Mouse (Mus musculus) thymus, adult 18-20 months (tissue): ENCODE measurements at regions not wholly inside any gene's neighbourhood (a gene's known extent, or its start where the extent isn't known, plus 50 kb on each side); places are given as distances from the start of the nearest gene placed in this dataset.

ENCODE experiments used
- DNase-seq, 2 experiments: peaks; one replicate each; pipeline ENCODE4 v3.0.0; 2022; ENCODE audit warnings: mixed read lengths in 2 of 2

DNA sequence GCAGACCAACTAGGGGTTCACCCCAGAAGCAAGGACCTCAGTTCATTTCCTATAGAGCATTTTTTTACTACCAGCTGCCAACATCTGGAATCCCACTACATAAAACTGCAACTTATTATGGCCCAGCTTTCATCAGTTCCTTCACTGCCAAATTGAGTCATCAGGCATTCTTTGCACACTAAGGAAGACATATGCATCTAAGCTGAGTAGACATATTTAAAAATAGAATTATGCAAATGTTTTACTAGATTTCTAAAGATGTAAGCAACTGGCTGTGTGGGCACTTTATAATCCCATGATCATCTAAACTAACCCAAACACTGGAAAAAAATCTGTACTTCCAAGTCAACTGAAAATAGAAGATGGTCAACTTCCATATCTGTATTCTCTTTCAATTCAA lies 415.9 kb upstream of the Rarb start:
- no peak for DNase-seq

DNA sequence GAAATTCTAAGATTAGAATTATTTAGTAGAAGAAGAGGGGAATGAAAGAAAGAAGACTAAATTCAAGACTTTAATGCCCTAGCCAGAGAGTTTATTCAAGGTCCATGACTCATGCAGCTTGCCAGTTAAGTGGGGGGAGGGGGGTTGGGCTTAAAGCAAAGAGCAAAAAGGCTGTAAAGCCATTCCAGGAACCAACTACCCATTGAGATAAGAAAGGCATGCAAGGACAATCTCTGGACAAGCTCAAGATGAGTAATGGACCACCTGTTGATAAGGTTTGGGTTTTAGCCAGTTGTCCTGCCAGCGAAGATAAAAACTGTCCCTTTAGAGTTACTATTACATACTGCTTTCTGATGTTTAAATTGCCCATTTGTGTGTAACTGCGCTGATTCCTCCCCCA lies 392.5 kb upstream of the Rarb start:
- no peak for DNase-seq

DNA sequence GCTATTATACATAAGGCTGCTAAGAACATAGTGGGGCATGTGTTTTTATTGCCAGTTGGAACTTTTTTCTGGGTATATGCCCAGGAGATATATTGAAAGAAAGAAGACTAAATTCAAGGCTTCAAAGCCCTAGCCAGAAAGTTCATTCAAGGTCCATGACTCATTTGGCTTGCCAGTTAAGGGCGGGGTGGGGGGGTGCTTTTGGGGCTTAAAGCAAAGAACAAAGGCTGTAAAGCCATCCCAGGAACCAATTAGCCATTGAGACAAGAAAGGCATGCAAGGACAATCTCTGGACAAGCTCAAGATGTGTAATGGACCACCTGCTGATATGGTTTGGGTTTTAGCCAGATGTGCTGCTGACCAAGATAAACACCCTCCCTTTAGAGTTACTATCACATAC lies 386.7 kb upstream of the Rarb start:
- no peak for DNase-seq

DNA sequence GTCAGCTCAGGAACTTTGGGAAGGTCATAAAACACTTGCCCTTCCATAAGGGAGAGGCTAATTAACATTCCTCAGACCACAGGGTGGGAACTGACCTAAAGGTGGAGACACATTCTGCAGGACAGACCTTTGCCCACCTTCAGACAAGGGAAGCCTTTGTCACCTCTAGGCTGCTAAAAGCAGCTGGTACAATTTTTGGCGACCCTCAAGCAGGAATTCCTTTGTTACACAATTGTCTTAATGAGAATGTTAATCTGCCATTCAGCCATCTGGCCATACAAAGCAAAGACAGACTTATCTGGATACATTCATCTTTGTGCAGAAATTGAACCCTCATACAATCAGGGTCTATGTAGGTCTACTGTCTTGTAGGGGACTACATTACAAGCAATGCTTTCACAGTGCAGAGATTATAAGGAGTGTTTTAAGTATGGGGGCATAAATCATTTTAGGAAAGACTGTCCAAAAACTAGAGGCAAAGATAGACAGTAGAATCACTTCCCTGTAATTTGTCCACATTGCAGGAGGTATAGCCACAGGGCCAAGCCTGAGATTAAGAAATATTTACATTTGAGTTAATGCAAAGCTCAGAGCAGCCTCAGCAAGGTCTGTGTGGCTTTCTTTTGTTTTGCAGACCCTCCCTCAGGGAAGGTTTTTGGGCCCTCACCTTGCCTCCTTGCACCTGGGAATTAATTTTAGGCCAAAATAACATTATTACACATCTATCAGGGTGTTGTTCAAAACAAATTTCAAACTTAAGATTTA lies 384.5 kb upstream of the Rarb start:
- no peak for DNase-seq

DNA sequence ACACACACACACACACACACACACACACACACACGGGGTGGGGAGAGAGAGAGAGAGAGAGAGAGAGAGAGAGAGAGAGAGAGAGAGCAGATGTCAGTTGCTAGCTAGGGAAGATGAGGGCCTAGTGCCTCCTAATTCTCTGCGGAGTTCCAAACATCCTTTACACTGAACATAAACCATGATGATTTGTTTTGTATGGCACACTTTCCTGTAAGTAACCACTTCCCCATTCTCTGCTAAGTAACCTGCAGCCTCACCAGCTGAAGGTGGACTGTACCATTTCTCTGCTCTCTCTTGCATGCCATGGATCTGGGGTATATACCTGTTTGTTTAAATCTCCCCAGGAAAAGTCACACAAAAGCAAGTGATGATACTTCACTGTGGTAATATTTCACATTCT lies 374.0 kb upstream of the Rarb start:
- no peak for DNase-seq

DNA sequence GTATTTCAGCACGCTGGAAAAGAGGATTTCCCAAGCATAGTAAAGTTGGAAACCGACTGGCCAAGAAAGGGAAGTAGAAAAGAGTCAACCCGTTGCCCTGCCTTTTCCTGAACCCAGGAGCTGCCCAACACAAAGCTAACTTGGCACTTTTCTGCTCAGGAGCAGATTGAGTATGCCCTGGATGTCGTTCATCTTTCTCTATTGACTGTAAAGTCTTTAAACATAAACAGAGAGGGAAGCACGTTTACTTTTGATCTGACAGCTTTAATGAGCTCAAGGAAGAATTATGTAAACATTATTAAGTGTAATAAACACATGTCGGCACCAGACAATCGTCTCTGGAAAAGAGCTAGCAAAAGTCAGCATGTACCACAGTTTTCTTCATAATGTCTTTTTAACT lies 354.3 kb upstream of the Rarb start:
- no peak for DNase-seq

DNA sequence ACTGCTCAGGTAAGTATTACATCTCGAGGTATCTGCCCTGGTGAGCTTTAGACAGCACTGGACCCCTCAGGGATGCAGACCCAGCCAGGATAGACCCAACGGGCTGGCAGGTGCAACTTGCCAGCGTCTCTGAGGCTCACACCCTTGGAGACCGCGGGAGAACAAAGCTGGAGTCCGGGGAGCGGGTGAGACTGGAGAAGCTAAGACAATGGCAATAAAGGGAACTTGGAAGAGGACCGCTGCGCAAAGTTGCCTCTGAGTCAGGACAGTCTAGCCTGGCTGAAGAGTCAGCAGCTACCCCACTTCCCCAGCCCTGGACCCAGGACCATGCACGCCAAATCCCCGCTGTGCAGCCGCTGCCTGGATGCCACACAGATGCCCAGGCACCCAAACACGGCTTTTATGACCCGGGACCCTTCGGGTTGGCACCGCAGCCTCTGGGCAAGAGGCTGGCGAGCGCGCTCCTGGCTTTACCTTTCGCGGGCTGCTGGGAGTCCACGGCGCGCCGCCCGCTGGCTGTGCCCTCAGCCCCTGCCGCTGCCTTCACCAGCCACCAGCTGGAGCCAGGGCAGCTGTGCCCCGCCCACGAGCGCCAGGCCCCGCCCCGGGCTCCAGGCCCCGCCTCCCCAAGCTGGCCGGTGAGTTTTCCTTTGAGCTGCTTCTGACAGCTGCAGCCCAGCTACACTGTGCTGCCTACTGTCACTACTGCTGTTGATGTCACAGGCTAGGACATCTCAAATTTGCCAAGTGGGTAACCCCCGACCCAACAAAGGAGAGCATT lies 353.6 kb upstream of the Rarb start:
- peak in 1 of 2 experiments; percentile 10 for DNase-seq

DNA sequence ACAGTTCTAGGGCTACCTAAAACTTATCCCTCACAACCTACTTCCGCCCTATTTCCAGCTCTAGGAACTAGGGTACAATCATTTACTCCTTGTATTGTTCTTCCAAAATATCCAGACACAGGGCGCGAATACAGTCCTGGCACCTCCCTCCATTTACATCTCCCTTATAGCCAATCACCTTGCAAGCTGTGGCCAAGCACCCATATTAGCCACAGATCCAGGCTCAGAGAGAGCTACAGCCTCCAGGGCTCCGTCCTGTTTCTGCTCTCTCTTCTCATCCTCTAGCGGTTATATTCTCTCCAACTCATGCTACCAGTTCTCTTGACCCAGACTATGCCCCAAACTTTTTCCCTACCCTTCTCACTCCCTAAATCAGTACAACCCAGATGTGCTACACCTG lies 352.9 kb upstream of the Rarb start:
- DNase-seq = no peak

DNA sequence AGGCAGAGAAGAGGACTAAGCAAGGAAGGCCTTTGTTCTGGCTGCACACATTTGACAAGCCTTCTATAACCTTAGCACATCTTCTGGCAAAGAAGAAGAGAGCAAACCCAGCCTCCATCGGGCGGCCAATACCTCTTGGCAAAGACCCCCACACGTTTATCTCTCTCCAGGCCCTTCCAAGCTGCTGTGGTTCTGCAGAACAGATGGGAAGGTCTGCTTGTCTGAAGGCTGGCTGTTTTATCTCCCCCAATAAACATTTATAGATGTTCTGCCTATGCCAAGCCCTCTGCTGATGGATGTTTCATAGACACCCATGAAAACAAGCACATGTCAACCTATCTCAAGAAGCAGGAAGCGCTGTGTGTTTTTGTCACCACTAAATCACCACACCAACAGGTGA lies 339.4 kb upstream of the Rarb start:
- DNase-seq = no peak

DNA sequence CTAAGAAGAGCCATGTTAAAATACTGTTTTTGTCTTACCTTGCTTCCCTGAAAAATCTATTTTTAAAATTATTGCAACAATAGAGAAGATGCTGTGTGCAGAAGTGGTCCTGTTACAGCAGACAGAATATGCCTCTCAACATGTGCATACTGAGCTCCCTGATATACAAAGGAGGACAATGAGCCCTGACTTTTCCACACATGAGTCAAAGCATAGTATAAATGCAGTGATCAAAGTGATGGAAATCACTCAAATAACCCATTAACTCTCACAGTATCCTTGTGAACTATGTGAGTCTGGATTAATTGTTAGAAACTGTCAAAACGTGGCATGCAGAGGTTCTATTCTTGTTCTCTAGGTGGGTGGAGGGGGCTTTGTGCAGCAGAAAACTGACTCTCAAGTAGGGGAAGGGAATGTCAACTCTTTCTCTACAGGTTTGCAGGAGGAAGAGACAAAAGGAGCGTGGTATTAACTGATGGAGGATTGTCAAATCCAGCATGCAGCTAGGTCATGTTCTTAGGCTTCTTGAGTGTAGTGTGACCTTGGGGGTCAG lies 337.5 kb upstream of the Rarb start:
- DNase-seq = no peak

DNA sequence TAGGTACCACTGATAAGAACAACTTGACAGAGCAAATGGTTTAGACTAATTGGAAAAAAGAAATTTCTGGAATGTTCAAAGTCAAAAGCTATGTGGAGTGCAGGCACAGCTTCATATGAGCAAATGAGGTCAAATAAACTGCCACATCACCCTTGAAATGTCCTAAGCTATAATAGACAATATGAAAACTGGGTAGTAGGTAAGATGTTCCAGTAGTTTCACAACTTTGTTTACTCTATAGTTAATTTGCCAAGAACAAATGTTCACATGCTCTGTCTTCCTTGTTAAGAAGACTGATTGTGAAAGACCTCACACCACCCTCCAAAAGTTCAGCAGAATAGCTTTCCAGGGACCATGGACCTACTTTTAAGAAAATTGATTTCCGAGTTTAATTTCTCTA lies 301.7 kb upstream of the Rarb start:
- DNase-seq = no peak

DNA sequence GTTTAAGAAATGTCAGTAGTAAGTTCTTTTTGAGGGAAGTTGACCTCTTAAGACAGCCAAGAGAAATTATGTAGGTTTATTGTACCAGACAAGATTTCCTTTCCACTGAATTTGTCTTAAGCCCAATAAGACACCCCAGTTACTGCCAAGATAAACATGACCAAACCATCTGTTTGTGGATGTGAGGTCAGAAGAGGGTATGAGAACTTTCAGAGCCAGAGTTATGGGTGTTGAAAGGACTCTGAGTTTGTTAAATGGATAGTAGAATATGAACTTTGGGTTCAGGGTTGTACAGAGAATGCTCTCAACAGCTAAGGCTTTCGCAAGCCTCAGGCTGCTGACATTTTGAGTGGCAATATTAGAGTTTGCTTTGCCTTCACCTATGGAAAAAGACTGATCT lies 287.7 kb upstream of the Rarb start:
- no peak for DNase-seq

DNA sequence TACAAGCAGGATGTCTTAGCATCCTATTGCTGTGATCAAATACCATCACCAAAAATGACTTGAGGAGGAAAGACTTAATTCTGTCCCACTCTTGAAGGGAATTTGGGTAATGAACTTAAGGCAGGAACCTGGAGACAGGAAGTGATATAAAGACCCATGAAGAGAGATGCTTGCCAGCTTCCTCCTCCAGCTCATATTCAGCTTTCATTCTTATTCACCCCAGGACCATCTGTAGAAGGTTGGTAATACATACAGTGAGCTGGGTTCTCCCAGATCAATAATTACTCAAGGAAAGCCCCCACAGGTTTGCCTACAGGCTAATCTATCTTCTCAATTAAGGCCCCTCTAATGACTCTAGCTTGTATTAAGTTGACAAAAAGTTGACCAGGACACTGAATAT lies 283.5 kb upstream of the Rarb start:
- no peak for DNase-seq

DNA sequence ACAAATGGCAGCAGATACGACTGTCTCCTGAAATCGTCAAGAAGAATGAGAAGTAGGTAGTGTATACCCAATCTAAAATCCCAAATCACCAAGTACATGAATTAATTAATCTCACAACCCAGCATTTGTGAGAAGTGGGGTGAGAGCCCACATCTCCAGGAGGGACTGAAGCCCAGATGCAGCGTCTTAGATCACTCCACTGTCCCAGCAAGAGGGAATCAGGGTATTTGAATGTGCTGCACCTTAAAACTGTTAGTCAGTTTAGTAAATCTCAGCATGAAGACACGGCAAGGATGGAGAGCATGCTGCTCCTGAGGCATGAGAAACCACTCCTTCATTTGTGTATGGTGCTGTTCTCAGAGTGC lies 271.6 kb upstream of the Rarb start:
- no peak for DNase-seq

DNA sequence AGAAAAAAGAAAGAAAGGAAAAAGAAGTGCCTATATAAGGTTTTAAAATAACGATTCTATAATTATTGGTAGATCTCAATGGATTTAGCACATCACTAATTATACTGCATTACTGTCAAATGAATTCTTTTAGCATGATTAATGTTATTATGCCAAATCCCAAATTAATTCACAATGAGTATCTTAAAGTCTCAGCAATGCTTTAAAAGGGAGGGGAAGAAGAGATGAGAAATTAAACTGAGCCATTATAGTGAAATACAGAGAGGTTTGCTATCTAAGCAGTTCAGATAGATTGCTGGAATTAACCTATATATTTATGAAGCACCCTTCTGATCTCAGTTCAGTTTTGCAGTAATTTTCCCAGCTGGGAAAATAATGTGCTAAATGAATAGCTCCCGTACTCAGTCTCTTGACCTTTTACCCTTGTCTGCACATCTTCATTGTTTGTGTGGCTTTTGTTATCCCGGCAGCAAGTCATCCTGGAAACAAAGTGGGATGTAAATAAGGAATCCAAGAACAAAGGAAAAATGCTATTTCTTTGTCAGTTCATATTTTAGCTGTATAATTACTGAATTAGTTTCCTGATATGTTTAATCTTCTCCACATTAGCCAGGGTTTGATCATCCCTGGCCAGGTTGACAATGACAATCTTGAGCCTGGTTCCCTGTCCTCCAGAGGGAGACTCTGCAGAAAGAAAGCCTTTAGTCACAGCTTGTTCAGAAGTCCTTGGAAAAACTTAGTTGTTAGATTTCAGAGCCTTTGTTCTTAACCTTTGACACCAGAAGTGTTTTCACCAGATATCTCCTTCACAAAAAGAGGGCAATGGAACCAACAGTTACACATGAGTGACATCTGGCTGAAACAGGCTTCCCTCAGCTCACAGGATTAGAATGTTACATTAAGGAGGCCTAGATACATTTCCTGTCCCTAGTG lies 270.9 kb upstream of the Rarb start:
- no peak for DNase-seq

DNA sequence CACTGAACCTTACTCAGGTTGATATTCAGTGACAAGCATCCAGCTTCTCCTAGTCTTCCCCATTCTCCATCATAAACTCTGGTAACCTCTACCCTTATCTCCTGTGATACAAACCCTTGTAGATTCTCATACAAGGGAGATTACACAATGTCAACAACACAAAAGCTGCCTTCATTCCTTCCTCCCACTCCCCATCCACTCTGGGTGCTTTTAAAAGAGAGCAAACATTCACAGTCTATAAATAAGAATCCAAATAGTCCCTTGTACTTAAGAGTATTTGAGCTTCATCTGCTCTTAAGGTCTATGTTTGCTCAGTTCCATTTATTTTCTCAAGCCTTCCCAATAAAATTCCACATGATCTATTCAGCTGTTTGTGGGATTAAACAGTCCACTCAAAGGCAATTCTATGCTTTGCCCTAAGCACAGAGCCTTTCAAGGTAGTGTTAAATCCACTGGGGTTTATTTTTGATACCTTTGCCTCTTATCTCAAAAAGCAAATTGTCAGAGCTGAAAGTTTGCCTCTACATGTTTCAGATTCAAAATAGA lies 270.2 kb upstream of the Rarb start:
- DNase-seq = no peak

DNA sequence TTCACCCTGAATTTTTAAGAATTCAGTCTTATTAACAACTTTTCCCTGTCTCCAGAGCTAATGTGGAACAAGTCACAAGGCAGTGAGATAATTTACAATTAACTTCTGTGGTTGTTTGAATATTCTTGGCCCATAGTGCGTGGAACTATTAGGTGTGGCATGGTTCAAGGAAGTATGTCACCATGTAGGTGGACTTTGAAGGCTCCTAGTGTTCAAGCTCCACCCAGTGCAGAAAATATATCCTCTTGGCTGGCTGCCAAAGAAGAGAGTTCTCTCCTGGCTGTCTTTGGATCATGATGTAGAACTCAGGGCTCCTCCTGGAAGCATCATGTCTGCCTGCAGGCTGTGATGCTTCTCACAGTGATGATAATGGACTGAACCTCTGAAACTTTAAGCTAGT lies 268.9 kb upstream of the Rarb start:
- no peak for DNase-seq

DNA sequence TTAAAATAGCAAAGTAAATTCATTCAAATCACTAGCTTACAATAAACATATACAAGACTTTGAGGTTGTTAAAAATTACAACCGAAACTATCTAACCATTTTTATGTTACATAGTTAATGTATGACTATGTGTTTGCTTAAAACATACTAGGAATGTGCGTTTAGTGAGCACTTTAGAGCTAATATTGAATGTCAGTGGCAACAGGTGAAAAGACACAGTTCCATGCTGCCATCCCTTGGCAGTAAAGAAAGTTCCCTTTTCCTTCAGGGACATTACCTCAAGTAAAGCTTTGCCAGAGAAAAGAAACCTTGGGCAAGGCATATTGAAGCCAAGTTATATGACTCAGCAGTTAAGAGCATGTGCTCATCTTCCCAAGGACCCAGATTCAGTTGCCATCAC lies 265.0 kb upstream of the Rarb start:
- DNase-seq = no peak

DNA sequence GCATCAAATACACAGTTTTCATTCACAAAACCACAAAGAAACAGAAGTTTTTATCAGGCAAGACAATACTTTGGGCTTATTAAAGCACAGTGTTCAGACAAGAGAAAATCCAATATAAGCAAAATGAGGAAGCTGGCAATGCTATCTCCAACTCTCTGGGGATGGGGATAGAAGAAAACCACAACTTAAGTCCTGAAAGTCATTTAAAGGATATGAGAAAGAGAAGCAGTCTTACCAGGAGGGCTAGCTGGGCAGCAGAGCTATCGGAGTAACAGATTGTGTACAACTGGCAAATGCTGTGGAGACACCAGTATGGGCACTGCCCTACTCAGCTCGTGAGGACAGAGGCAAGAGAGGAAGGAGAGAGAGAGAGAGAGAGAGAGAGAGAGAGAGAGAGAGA lies 262.9 kb upstream of the Rarb start:
- no peak for DNase-seq

DNA sequence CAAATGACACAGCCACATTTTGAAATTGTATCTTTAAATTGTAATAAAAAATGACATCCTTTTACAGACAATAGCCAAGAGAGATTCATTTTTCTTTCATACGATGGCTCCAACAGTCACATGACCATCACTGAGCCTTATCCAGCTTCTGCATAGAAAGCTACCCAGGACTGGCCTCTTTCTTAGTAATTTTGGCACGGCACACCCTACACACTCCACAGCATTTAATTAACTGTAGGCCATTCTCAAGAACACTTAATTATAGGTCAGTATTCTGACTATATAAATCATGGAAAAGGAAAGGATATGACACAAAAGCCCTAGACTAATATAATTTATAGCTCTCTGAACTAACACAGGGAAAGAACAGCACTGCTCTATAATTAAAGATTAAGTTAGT lies 260.6 kb upstream of the Rarb start:
- no peak for DNase-seq

DNA sequence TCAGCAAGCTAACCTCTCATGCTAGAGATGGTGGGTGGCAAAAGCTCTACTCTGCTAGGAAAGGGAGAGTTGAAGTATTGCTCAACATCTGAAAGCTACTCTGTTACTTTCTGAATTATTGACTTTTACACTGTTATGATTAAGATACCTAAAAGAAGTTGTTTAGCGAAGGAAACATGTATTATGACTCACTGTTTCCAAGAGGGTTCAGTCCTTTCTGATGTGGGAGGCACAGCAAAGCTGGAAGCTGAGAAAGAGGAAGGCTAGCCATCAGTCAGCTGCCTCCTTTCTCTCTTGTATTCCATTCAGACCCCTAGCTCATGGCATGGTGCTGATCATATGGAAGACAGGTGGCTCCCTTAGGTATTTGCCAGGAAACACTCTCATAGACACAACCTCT lies 242.4 kb upstream of the Rarb start:
- DNase-seq = no peak

DNA sequence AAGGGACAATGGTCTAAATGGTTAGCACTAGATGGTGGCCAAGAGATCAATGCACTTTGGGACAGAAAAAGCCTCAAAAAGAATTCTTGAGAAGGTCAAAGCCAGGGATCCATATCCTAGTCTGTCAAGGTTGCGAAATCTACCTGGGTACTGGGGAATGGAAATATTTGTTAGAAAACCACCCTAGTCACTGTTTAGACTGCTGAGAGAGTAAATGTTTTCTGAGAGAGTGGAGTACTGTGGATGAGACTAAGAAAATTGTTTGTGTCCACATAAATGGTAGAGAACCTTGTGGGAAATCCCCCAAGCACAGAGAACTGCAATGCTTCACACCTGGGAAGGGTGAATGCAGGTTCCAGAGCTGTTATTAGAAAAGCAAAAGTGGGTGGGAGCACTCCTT lies 239.5 kb upstream of the Rarb start:
- DNase-seq = no peak

DNA sequence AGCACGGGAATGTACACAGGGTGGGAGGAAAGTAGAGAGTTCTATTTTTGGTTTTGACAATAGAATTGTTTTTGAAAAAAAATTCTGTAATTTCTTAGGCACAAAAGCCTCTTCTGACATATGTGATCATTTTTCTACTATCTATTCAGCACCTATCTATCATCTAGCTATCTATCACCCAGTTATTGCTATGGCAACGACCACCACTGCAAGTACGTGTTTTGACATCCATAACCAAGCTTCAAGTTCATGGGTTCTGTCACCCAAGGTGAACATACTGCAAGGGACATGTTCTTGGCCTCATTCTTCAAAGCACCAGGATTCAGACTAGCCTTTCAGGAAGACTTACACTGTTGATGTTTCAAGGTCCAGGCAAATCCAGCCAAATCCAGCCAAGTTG lies 238.4 kb upstream of the Rarb start:
- no peak for DNase-seq
